Mouse (Mus musculus): ENCODE data around the gene Gm6812. TPM values are rescaled to one million over a fixed set of nuclear protein-coding genes. Genes with fewer than 3 reads are reported as not detected.
A peak's percentile ranks its signal among the peaks of the same experiment; 100 is the strongest.
"Not testable (repeated sequence)": the region's sequence is repeated elsewhere in the genome, so short reads cannot be mapped to it uniquely, and the experiment has no call there.

Gene Gm6812
- total RNA-seq (2014; rRNA removed) (not detected in 2 replicates), polyA plus RNA-seq (2015; fragmentation: Nextera tagmentation; extraction: Ambion mirVana) (not detected in 2 replicates)

DNA sequence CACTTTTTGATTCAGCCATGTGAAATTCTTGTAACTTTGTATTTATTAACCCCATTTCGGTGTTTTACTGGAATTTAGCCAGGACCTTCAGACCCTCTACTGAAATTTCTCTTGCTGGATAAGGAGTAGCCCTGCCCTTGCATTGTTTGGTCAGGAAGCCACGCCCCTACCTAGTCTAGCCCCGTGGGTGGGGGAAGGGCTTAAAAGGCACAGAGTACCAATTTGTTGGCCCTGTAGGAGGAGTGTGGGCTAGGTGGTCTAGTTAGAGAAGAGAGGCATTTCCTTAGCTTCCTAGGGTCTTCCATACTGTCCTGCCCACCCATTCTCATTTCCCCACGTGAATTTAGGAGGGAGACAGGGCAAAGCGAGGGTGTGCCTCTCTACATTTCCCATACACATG is at the start of gene Gm6812:
Gene Gm6812 (minus strand): TSS at position 101 of the 400 bp plus-strand sequence.
- not testable (repeated sequence) for H3K4me1 ChIP-seq (ENCODE audit: insufficient read depth, low read length); H3K27me3 ChIP-seq (ENCODE audit: insufficient read depth, low read length); H3K36me3 ChIP-seq (ENCODE audit: insufficient read depth, low read length); H3K4me2 ChIP-seq (ENCODE audit: low read depth, low read length); H3K9me3 ChIP-seq (ENCODE audit: low read length); H3K27ac ChIP-seq; H3K4me3 ChIP-seq (ENCODE audit: low read length); ATAC-seq; DNase-seq (ENCODE audit: low spot score); H3K9ac ChIP-seq (replicated peaks; ENCODE audit: low read length)
- 73% methylated on average over 4 of the region's 5 CpGs for WGBS

DNA sequence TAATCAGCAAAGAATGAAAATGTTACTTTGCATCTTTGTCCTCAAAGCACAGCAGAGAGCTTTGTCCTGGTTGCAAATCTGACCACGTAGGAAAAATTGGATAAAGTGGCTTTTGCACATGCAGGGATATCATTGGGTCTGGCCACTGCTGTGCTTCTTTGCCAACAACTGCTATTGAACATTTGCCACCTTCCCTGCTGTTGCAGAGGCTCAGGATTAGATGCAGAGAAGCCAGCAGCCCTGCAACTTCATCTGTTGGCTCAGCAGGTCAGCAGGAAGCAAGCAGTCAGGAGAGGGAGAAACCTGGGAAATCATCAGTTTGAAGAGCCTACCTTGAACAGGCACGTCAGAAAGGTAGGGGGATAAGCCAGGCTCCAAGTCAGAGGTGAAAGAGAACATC is 27.7 kb downstream of the Gm6812 start:
- no peaks in the 10 kb centered on the region for H3K4me1 ChIP-seq (ENCODE audit: insufficient read depth, low read length)
- WGBS: 34% methylated on average over 2 of the region's 2 CpGs
- H3K4me2 ChIP-seq (ENCODE audit: low read depth, low read length): no peak overlapping the region
- H3K9me3 ChIP-seq (ENCODE audit: low read length): no peaks in the 10 kb centered on the region
- TF ChIP-seq CTCF (IDR thresholded peaks at IDR 0.05; ENCODE audit: low read depth): no peak
- no peak overlapping the region for H3K9ac ChIP-seq (replicated peaks; ENCODE audit: low read length)
- peak; percentile 18 for DNase-seq (ENCODE audit: low spot score)
- no peak overlapping the region for H3K27ac ChIP-seq
- ATAC-seq: 0 out of 2 replicates have a peak, but pooled peaks have one; percentile 32
- no peaks in the 10 kb centered on the region for H3K27me3 ChIP-seq (ENCODE audit: insufficient read depth, low read length)
- no peak overlapping the region for H3K4me3 ChIP-seq (ENCODE audit: low read length)
- H3K36me3 ChIP-seq (ENCODE audit: insufficient read depth, low read length): no peaks in the 10 kb centered on the region

Other genes starting within 250 kb of the Gm6812 start
- 30.4 and 31.4 TPM in 2 replicates for gene Fmr1, start 214.5 kb downstream of the Gm6812 start, total RNA-seq (2014; rRNA removed)
- 39.9 and 40.3 TPM in 2 replicates for gene Fmr1, start 214.5 kb downstream of the Gm6812 start, polyA plus RNA-seq (2015; fragmentation: Nextera tagmentation; extraction: Ambion mirVana)
- gene Fmr1nb, start 131.2 kb downstream of the Gm6812 start, total RNA-seq (2014; rRNA removed): not detected in 2 replicates
- gene Fmr1nb, start 131.2 kb downstream of the Gm6812 start, polyA plus RNA-seq (2015; fragmentation: Nextera tagmentation; extraction: Ambion mirVana): 0.25 and 0.55 TPM in 2 replicates
- 0.47 and 2.9 TPM in 2 replicates for gene Gm14698, start 72.0 kb downstream of the Gm6812 start, total RNA-seq (2014; rRNA removed)
- gene Gm14698, start 72.0 kb downstream of the Gm6812 start, polyA plus RNA-seq (2015; fragmentation: Nextera tagmentation; extraction: Ambion mirVana): 2.3 and 2.5 TPM in 2 replicates

Measured in hindbrain, postnatal 0 days (tissue).